Mouse (Mus musculus): Measurements from ENCODE around the gene Gm42742. TPM values are rescaled to one million over a fixed set of nuclear protein-coding genes. Genes with fewer than 3 reads are reported as not detected.

Gm42742 gene
- polyA plus RNA-seq, 1 experiment from 2014 or later: 8.9 TPM

DNA sequence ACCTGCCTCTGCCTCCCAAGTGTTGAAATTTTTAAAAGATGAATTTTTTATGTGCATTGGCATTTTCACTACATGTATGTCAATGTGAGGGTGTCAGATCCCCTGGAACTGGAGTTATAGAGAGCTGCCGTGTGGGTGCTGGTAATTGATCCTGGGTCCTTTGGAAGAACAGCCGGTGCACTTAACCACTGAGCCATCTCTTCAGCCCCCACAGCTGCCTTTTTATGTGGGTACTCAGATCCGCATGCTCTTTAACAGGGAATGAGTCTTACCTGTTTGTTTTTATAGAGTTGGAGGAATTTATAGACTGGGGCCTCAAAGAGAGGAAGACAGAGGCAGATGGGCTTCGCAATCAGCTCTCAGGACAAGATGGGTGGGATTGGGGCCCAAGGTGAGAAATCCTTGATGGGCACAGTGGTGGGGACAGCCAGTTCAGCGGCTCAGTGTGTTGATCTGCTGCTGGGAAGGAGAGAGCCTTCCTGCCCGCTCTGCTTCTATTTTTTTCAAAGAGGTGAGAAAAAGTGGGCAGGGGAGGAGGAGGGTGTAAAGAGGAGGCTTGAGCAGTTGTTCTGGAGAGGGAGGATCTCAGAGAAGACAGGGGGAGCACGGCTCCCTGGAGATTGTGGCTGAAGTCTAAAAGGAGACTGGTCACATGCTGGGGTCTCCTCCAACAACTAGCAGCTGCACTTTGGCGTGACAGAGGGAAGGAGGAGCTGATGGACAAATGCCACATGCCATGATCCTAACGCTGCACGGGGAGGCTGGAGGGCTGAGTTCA lies 36.0 kb downstream of the Gm42742 start:
- ATAC-seq: no peak

GRCm38 (mm10) chr7:126983113-126983512 lies 37.8 kb downstream of the Gm42742 start:
- Histone ChIP-seq H3K9ac (no peak overlapping the region), H3K36me3 (peaks cover 31% of the 10 kb centered on the region)
- WGBS (ENCODE audit: insufficient replicate concordance): 80% methylated on average over 7 of the region's 7 CpGs

More for the DNA sequence above, 36.0 kb downstream of the Gm42742 start:
- H3K4me3 ChIP-seq: no peak overlapping the region
- peaks cover 14% of the 10 kb centered on the region for H3K36me3 ChIP-seq
- H3K27ac ChIP-seq: no peak overlapping the region
- no peak overlapping the region for H3K9ac ChIP-seq
- H3K9me3 ChIP-seq (replicated peaks): no peaks in the 10 kb centered on the region
- H3K4me2 ChIP-seq: no peak overlapping the region
- H3K4me1 ChIP-seq: peaks cover 11% of the 10 kb centered on the region; the same call in 1 of the 2 replicates
- WGBS (ENCODE audit: insufficient replicate concordance): 48% methylated on average over 10 of the region's 10 CpGs
- H3K27me3 ChIP-seq (replicated peaks): 0 out of 2 replicates have a peak, but pooled peaks cover 6% of the 10 kb centered on the region

DNA sequence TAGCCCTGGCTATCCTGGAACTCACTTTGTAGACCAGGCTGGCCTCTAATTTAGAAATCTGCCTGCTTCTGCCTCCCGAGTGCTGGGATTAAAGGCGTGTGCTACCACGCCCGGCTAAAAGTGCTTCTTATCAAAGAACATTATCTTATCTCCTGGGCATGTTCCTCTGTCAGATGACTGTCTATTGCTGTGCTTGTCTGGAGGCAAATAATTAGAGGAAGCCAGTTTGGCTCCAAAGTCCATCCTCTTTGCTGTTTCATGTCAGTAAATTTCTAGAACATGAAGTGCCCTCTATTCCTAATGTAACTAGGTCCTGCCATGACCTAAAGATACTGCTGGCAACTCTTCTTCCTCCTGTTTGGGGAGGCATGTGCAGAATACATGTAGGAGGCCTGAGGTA lies 38.8 kb downstream of the Gm42742 start:
- Histone ChIP-seq H3K4me3 (no peak overlapping the region), H3K4me2 (no peak overlapping the region), H3K9me3 (replicated peaks) (no peaks in the 10 kb centered on the region), H3K36me3 (peaks cover 36% of the 10 kb centered on the region), H3K27ac (no peak overlapping the region), H3K9ac (no peak overlapping the region), H3K27me3 (replicated peaks) (0 out of 2 replicates have a peak, but pooled peaks cover 6% of the 10 kb centered on the region), H3K4me1 (peaks cover 37% of the 10 kb centered on the region)
- 44% methylated on average over 4 of the region's 4 CpGs for WGBS (ENCODE audit: insufficient replicate concordance)
- ATAC-seq: no peak

More at GRCm38 (mm10) chr7:126983113-126983512, 37.8 kb downstream of the Gm42742 start:
- Histone ChIP-seq H3K9me3 (replicated peaks) (no peaks in the 10 kb centered on the region), H3K4me3 (no peak overlapping the region), H3K27me3 (replicated peaks) (0 out of 2 replicates have a peak, but pooled peaks cover 6% of the 10 kb centered on the region), H3K27ac (no peak overlapping the region), H3K4me1 (peaks cover 27% of the 10 kb centered on the region), H3K4me2 (no peak overlapping the region)
- no peak for ATAC-seq

DNA sequence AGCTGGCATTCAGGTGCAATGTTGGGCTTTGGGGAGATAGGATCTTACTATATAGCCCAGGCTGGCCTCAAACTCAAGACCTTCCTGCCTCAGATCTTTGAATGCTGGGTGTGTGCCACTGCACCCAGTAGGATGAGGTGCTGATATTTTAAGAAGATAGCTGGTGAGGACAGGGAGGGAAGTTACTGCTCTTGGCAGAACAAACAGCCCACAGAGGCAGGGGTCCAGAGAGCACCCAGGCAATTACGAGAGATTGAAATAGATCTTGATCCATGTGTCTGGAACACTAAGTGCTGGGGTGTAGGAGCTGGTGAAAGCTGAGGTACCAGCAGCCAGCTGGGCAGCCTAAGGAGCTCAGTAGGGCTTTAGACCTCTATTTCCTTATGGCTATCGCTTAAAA lies 39.3 kb downstream of the Gm42742 start:
- Histone ChIP-seq H3K27me3 (replicated peaks) (0 out of 2 replicates have a peak, but pooled peaks cover 6% of the 10 kb centered on the region), H3K27ac (no peak overlapping the region), H3K4me3 (no peak overlapping the region), H3K9ac (no peak overlapping the region), H3K4me2 (no peak overlapping the region), H3K4me1 (peaks cover 41% of the 10 kb centered on the region), H3K9me3 (replicated peaks) (no peaks in the 10 kb centered on the region), H3K36me3 (peaks cover 36% of the 10 kb centered on the region)
- WGBS (ENCODE audit: insufficient replicate concordance): 71% methylated on average over 2 of the region's 2 CpGs
- ATAC-seq: no peak

GRCm38 (mm10) chr7:126978841-126979240 lies 42.1 kb downstream of the Gm42742 start:
- H3K27me3 ChIP-seq (replicated peaks): no peaks in the 10 kb centered on the region
- no peak overlapping the region for H3K27ac ChIP-seq
- peaks cover 47% of the 10 kb centered on the region for H3K4me1 ChIP-seq
- H3K36me3 ChIP-seq: peaks cover 36% of the 10 kb centered on the region
- 84% methylated on average over 6 of the region's 6 CpGs for WGBS (ENCODE audit: insufficient replicate concordance)
- H3K9ac ChIP-seq: no peak overlapping the region
- no peaks in the 10 kb centered on the region for H3K9me3 ChIP-seq (replicated peaks)
- H3K4me2 ChIP-seq: no peak overlapping the region
- no peak for ATAC-seq
- H3K4me3 ChIP-seq: no peak overlapping the region

DNA sequence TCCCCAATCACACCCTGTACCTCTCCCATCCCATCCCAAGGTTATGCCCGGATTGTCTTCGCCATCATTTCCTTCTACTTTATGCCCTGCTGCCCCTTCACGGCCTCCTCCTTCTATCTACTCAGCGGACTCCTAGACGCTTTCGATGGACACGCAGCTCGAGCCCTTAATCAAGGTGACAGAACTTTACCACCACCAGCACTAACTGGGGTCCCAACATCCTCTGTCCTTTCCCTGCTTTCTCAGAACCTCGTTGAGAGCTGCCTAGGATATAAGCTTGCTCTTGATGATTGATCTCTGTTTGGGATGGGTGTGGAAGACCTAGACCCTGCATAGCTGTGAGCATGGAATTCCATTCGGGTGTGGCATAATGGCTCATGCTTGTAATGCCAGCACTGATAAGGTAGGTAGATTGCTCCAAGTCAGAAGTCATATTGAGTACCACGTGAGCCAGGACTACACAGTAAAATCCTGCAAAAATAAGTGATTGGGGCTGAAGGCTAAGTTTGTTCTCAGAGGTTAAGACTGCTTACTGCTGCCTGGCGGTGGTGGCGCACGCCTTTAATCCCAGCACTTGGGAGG lies 43.9 kb downstream of the Gm42742 start:
- Histone ChIP-seq H3K9ac (peak overlapping the region; percentile 95), H3K9me3 (replicated peaks) (no peaks in the 10 kb centered on the region), H3K4me1 (peaks cover 41% of the 10 kb centered on the region), H3K4me2 (peak overlapping the region; percentile 87), H3K4me3 (peak overlapping the region; percentile 90), H3K27ac (peak overlapping the region; percentile 90), H3K27me3 (replicated peaks) (no peaks in the 10 kb centered on the region), H3K36me3 (peaks cover 36% of the 10 kb centered on the region)
- ATAC-seq: no peak
- 23% methylated on average over 14 of the region's 14 CpGs for WGBS (ENCODE audit: insufficient replicate concordance)

GRCm38 (mm10) chr7:126975950-126976866 lies 44.7 kb downstream of the Gm42742 start, which contains the start of gene Cdiptos:
Cdiptos (minus strand) TSS chr7:126976098.
- H3K9ac ChIP-seq: peak within 1 kb of the TSS; percentile 95
- peak within 1 kb of the TSS; percentile 90 for H3K4me3 ChIP-seq
- H3K27ac ChIP-seq: peak within 1 kb of the TSS; percentile 90
- peaks cover 35% of the 10 kb centered on the region for H3K4me1 ChIP-seq
- peaks cover 35% of the 10 kb centered on the region for H3K36me3 ChIP-seq
- peak within 1 kb of the TSS; percentile 87 for H3K4me2 ChIP-seq
- peak; percentile 93 for ATAC-seq
- no peaks in the 10 kb centered on the region for H3K9me3 ChIP-seq (replicated peaks)
- WGBS (ENCODE audit: insufficient replicate concordance): under 1% methylated on average over 55 of the region's 55 CpGs
- no peaks in the 10 kb centered on the region for H3K27me3 ChIP-seq (replicated peaks)

- H3K9me3 ChIP-seq (replicated peaks): no peaks in the 10 kb centered on the region
- H3K4me2 ChIP-seq: peak within 1 kb of the TSS; percentile 87
- H3K27ac ChIP-seq: peak within 1 kb of the TSS; percentile 90
- H3K27me3 ChIP-seq (replicated peaks): no peaks in the 10 kb centered on the region
- WGBS (ENCODE audit: insufficient replicate concordance): 10% methylated on average over 1 of the region's 1 CpGs
- H3K4me1 ChIP-seq: peaks cover 35% of the 10 kb centered on the region
- H3K9ac ChIP-seq: peak within 1 kb of the TSS; percentile 95
- H3K36me3 ChIP-seq: peaks cover 30% of the 10 kb centered on the region
- ATAC-seq: no peak
- peak within 1 kb of the TSS; percentile 90 for H3K4me3 ChIP-seq
These were observed 45.2 kb downstream of the Gm42742 start, which contains the start of gene Cdipt for GRCm38 (mm10) chr7:126975893-126975949. Cdipt (plus strand) TSS chr7:126975914.

- Histone ChIP-seq H3K27ac (peak overlapping the region; percentile 90; the same call in 1 of the 2 replicates), H3K4me3 (peak overlapping the region; percentile 90), H3K4me1 (peaks cover 35% of the 10 kb centered on the region), H3K4me2 (peak overlapping the region; percentile 87), H3K9me3 (replicated peaks) (no peaks in the 10 kb centered on the region), H3K36me3 (peaks cover 29% of the 10 kb centered on the region), H3K9ac (peak overlapping the region; percentile 95; the same call in 1 of the 2 replicates), H3K27me3 (replicated peaks) (no peaks in the 10 kb centered on the region)
- 3% methylated on average over 8 of the region's 8 CpGs for WGBS (ENCODE audit: insufficient replicate concordance)
- ATAC-seq: no peak
These were observed 45.4 kb downstream of the Gm42742 start for GRCm38 (mm10) chr7:126975493-126975892.

DNA sequence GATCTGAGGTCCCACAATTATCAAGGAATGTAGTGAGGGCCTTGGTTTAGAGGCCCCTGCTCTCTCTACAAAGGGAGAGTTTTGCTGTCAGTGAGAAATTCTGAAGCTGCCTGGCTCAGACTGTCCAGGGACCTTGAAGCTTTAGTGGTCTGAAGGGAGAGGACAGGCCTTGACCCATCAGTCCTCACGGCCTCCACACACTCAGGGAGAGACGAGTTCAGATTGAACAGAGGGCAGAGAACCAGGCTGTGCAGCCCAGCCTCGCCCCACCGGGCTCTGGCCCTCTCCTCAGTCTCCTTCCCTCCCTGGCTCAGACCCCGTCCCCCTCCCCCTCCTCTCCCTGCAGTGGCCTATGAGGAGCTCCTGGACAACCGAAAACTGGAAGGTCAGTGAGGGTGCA lies 53.5 kb downstream of the Gm42742 start:
- Histone ChIP-seq H3K4me1 (no peaks in the 10 kb centered on the region), H3K9ac (no peak overlapping the region), H3K9me3 (replicated peaks) (no peaks in the 10 kb centered on the region), H3K4me2 (no peak overlapping the region), H3K27ac (no peak overlapping the region), H3K4me3 (no peak overlapping the region), H3K36me3 (no peaks in the 10 kb centered on the region), H3K27me3 (replicated peaks) (peaks cover 24% of the 10 kb centered on the region)
- 0 out of 2 replicates have a peak, but pooled peaks have one; percentile 18 for ATAC-seq
- 67% methylated on average over 6 of the region's 6 CpGs for whole genome bisulfite sequencing (ENCODE audit: insufficient replicate concordance)

- no peaks in the 10 kb centered on the region for H3K9me3 ChIP-seq (replicated peaks)
- ATAC-seq: no peak
- H3K27ac ChIP-seq: no peak overlapping the region
- H3K4me1 ChIP-seq: no peaks in the 10 kb centered on the region
- no peak overlapping the region for H3K4me2 ChIP-seq
- WGBS (ENCODE audit: insufficient replicate concordance): 58% methylated on average over 3 of the region's 3 CpGs
- H3K9ac ChIP-seq: no peak overlapping the region
- H3K27me3 ChIP-seq (replicated peaks): peaks cover 35% of the 10 kb centered on the region
- no peak overlapping the region for H3K4me3 ChIP-seq
- H3K36me3 ChIP-seq: no peaks in the 10 kb centered on the region
These were observed 55.3 kb downstream of the Gm42742 start for GRCm38 (mm10) chr7:126965568-126965967.
